Mouse (Mus musculus): Measurements from ENCODE around the gene 4921536K21Rik.

GRCm38 (mm10) chr11:3853031-3853430 is 41.9 kb downstream of the 4921536K21Rik start:
- TF ChIP-seq CTCF (IDR thresholded peaks at IDR 0.05; ENCODE audit: borderline replicate concordance, insufficient read depth, low read length), result no peak
- no peak for TF ChIP-seq POLR2A (IDR thresholded peaks at IDR 0.05; ENCODE audit: low read depth, low read length)

Measured in embryonic fibroblast, embryonic 13.5 days (primary cell).